Mouse (Mus musculus) ovary, postnatal 10 days (tissue): ENCODE results near the gene Hmgn1.
A peak's percentile ranks its signal among the peaks of the same experiment; 100 is the strongest.
"Not testable (repeated sequence)": the region's sequence is repeated elsewhere in the genome, so short reads cannot be mapped to it uniquely, and the experiment has no call there.

Source experiments
- DNase-seq: peaks from one replicate; pipeline ENCODE4 v3.0.0; 2022; ENCODE audit warnings: low spot score

Gene Hmgn1

DNA sequence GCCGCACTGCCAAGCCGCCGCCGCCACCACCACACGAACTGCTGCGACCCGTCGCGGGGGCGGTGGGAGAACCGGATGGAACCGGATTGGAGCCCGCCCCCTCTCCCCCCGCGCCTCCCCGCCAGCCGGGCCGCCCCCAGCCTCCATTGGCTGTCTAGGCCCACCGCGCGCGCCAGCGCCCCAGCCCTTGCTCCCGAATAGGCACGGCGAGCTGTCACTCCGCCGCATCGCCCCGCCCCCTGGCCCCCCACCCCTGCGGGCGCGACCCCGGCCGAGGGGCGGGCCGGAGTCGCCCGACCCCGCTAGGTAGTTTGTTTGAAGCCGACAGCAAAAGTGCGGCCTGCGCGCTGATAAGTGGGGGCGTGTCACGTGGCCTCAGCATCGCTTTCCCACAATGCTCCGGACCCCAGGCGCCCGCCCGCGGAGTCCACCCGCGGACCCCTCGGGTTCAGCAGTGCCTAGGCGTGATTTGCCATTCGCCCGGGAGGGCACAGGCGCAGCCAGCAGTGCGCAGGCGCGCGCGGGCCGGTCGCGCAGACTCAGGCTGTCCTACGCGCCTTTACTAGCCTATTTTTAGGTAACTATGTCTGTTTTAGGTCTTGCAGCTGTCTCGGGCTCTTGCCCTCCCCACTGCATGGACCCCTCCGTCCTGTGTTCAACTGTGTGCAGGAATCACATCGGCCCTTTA, at the start of gene Hmgn1:
Gene Hmgn1, minus strand, starts transcription at position 73 of the 688 bp plus-strand sequence.
- peak; percentile 92 for DNase-seq

DNA sequence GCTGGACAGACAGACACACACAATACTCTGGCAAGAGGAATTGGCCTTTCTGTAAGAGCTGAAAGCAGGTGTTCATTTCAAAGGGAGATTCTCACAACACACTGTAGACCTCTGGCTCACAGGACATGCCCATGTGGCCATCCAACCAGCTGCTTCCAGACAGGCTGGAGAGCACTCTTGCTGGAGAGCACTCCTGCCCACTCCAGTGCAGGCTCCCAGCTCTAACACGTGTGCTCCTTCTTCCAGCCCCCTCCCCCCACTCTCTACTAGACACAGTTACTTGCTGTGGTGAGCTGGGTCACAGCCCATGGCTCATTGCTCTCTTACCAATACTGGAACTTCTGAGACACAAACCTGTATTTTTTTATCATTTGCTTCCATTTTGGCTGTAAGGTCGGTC, 47.9 kb upstream of the Hmgn1 start:
- DNase-seq: no peak

DNA sequence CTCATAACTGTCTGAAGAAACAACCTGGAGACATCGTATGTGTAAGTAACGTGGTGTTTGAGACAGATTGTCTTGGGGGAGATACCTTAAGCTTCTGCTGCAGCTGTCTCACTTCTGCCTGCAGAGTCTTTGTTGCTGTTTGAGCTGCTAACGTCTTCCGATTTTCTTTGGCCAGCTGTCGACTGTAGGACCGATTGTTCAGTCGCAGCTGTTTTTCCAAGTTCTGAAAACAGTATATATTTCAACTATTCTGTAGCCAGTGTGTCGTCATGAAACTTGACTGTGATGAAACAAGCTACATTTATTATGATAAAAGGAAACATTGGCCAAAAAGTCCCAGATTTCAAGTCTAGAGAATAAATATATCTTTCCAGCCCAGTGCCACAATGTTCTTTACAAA, 46.1 kb upstream of the Hmgn1 start:
- DNase-seq: no peak

DNA sequence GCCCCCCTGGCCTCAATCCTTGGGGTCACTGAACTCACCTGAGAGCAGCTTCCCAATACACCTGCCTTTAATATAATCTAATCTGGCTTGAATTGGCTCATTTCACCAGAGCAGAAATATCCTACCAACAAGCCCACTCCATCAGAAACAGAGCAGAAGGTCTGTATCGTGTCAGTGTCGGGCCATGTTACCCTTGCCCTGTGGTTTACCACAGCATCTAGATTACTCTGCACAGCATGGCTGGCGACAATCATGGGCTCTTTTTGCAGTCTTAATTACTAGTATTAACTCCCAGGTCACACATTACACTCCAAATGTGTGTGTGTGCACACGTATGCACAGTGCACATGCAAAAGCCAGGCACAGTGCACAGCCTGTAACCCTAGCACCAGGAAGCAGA, 41.3 kb upstream of the Hmgn1 start:
- no peak for DNase-seq

DNA sequence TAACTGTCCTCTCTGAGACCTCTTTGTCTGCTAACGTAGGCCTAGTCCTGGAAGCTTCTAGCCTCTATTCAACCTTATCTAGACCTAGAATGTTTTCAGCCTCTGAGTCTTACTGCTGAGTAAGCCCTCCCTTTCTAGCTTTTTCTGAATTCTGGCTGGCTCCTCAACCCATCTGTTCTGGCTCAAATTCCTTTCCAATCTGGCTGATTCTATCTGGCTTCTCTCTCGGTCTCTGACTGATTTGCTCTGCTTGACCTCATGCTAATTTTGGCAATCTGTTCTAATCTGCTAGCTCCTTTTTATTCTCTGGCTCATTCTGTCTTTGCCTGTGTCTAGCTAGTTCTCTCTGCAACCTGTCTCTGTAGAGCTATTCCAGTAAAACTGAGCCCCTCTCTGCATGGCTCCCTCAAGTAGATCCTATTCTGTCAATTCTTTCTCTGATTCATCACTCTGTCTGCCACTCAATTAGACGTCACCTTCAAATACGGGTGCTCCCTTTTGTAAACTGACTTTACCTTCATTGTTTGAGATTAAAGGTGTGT, 38.3 kb upstream of the Hmgn1 start:
- no peak for DNase-seq

DNA sequence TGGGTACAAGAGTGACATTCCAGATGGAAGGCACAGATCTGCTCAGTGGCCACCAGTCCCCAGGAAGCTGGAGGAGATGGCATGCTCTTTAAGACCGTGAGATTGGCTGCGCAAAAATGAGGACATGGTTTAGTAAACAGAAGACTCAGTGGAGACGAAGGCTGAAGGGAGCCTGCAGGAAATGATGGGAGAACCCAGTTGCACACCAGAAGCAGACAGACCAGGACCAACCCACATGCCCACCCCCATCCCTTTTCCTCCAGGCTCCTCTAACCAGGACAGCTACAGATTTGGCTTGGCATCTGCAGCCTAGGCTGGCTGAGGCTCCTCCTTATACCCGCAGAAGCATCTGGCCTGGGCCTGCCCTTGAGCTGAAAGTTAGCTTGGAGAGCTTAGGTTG, 33.8 kb upstream of the Hmgn1 start:
- no peak for DNase-seq

DNA sequence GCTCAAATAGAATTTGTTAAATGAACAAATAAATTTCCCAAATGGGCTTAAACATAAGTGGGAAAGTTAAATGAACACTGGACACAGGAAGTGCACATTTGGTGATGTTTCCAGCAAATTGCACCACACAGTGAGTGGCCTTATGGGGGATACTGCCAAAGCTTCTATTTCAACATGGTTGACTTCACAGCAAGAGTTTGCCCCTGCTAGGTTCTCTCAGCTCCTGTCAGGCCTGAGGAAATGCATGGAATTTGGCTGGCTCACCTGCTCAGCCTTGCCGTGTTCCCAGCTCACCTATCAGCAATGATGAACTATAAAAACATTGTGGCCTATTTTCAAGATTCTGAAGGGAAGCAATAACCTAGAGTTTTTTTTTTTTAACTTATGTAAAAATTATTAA, 33.4 kb upstream of the Hmgn1 start:
- no peak for DNase-seq

DNA sequence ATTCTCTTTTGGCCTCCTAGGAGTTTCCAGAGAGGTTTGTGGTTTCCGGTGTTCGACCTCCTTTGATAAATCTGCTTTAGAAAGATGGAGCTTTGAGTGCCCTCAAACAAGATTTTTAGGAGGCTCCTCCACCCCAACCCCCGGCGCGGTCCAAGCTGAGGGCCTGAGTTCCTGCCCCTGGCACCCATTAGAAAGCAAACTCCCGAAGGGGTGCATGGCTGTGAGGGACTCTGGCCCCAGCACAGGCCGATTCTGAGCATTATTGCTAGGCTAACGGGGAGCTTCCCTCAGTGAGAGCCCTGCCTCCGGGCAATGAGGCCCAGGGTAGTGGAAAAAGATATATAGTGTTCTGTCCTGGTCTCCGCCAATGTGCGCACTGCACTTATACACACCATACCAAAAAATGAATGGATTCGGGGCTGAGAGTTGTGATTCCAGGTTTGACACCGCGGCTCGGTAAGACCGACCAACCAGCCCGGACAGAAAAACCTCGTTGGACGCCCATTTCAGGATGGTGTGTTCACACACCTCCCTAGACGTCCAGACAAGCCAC, 32.3 kb upstream of the Hmgn1 start:
- peak; percentile 8 for DNase-seq

DNA sequence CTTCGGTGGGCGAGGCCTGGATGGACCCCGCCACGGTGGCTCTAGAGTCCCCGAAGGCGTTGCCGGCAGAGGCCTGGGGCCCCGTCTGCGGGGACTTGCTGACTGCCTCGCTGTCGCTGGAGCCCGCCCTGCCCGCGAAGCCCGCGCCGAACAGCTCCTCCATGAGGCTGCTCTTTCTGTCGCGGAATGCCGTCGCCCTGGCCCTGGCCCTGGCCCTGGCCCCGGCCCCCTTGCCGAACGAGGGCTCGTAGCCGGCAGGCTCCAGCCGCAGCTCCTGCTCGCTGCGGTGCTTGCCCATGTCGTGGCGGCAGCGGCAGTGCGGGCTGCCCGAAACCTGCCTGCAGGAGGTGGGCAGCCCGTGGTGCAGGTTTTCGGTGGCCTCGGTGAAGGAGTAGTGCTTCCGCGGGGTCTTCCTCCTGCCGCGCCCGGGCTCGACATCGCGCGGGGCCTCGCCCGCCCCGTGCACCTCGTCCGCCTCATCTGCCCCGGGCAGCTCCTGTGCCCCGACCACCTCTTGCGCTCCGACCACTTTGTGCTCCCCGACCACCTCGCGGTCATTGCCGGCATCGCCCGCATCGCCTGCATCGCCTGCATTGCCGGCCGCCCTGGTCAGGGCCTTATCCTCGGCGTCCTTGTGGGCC, 31.7 kb upstream of the Hmgn1 start:
- DNase-seq: peak; percentile 59

DNA sequence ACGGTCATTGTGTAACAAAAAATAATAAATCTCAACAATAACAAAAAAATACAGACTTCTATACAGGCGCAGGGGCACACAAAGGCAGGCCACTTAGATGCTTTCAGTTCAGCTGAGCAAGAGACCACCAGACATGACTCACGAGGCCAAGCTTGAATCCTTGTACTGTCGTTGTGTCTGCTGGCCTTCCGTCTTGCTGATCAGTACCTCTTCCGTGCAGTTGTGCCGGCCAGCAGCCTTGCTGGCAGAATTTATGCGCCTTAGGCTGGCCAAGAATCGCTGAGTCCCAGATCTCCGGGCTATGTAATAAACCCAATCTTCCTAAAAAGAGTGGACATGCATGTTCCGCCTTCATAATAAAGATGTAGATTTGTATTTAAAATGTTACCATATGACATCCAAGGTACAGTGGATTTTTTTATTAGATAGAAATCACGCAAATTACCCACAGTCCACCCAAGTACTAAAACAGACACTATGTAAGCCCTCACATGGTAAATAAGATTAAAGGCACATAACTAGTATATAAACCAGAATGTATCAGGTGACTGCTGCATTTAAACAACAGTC, 31.1 kb upstream of the Hmgn1 start:
- no peak for DNase-seq

DNA sequence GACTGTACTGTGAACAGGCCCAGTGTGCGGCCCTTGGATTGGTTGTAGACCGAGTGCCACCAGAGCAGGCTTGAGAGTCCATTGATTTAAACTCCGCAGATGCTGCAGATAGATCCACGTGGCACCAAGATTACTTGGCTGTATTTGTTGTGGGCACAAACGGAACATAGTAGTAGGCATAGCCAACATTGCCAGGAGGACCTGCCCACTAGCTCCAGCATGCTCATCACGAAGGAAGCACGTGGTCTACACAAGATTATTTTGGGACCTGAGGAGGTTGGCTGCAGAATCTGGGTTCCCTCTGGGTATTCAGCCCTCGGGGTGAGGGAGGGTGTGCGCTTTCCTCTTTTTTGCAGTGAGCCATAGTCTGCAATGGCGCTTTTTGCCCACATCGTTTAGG, 29.6 kb upstream of the Hmgn1 start:
- DNase-seq: no peak

DNA sequence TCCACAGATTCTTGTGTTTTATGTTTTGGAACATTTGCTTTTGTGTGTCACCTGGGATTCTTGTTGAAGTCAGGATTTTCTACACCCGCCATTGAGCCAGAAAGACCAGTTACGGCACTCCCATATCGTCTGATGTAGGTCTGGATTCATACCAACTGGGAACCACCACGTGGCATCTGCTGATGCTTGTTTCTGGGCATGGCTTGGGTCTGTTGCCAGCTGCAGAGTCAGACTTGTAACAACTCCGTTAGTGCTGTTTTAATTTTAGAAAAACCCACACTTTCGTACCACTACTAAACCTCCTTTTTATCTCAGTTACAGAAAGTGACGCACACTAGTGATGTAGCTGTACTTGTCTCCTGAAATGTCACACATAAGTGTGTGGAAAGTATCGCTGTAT, 28.5 kb upstream of the Hmgn1 start:
- DNase-seq: no peak

DNA sequence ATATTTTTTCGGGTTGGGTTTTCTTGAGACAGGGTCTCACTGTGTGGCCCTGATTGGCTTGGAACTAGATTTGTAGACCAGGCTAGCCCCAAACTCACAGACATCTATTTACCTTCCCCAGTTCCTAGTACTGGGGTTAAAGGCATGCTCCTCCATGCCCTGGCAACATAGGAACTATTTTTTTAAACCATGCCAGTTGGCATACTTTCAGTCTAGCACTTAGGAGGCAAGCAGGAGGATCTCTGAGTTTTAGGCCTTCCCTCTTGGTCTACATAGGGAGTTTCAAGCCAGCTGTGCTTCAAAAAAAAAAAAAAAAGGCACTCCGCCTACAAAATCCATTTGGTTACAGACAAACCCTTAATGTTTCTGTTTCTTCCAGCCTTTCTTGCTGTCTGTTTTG, 26.9 kb upstream of the Hmgn1 start:
- DNase-seq: no peak

DNA sequence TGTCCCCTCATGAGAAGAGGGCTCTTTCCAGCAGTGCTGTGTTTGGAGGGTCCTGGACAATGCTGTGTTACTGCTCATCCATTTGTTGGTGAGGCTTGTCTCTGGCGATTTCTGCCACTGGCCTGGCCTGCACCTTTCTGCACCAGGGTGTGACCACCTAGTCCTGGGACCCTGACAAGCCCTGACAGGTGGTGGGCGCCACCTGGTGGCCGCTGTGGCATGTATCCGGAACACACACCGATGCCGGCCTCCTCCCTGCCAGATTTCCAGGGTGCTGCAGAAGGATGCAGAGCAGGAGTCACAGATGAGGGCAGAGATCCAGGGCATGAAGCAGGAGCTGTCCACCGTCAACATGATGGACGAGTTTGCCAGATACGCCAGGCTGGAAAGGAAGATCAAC, 24.0 kb upstream of the Hmgn1 start:
- peak; percentile 40 for DNase-seq

DNA sequence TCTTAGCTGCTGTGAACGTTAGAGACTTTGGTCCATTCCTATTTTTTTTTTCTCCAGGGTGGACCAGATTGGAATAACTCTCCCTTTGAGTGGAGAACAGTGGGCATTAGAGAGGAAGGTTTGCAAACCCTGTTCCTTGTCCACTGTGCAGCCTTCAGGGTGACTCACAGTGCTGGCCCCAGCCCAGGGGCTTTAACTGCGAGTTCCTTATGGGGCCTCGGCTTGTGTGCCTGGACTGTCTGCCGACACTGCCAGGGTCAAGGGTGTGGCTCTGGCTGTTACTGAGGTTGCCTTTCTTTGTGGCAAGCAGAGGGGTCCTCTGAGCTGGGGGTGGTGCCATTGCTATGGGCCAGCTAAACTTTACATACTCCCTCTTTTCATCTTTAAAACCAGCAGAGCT, 23.5 kb upstream of the Hmgn1 start:
- DNase-seq: no peak

DNA sequence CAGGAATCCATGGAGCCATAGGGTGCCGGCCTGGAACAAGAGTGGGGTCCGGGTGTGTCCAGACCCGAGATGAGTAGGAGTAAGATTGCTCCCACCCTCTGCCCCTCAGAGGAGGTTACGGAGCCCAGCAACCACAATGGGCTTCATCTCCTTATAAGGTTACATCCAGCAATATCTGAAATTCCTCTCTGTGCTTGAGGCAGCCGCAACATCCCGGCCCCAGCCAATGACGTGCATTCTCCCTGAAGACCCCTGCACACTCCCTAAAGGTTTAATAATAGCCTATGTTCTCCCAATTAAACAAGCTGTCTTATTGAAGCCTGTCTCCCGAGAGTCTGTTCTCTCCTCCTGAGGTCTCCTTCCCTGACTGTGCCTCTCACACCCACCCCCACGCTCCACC, 21.8 kb upstream of the Hmgn1 start:
- no peak for DNase-seq

DNA sequence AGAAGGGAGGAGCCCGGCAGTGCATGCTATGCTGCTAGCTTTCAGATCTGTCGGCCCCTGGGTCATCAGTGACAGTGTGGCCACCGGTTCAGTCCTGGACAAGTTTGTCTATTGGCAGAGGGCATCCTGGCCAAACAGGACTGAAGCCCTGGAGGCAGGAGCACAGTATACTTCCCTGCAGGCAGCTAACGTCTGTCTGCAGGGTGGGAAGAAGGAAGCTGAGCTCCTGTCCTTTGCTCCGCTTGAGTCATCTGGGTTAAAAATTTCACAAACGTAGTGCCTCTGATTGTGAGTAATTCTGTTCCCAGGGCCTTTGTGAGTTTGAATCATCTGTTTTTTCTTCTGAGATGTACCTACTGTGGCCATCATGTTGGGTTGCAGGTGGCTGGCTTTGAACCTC, 21.3 kb upstream of the Hmgn1 start:
- no peak for DNase-seq

DNA sequence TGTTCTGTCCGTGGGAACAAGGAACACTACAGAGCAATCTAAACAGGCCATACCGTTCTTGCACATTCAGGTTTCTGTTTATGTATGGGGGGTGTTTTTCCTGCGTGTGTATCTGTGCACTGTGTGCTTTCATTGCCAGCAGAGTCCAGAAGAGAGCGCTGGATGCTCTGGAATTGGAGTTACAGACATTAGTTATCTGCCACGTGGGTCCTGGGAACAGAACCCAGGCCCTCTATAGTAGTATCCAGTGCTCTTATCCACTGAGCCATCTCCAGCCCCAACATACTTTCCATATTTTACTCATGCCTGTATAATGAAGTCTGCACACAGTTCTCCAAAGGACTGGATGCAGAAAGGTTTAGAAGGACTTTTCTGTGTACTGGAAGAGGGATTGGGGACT, 18.3 kb upstream of the Hmgn1 start:
- DNase-seq: no peak

DNA sequence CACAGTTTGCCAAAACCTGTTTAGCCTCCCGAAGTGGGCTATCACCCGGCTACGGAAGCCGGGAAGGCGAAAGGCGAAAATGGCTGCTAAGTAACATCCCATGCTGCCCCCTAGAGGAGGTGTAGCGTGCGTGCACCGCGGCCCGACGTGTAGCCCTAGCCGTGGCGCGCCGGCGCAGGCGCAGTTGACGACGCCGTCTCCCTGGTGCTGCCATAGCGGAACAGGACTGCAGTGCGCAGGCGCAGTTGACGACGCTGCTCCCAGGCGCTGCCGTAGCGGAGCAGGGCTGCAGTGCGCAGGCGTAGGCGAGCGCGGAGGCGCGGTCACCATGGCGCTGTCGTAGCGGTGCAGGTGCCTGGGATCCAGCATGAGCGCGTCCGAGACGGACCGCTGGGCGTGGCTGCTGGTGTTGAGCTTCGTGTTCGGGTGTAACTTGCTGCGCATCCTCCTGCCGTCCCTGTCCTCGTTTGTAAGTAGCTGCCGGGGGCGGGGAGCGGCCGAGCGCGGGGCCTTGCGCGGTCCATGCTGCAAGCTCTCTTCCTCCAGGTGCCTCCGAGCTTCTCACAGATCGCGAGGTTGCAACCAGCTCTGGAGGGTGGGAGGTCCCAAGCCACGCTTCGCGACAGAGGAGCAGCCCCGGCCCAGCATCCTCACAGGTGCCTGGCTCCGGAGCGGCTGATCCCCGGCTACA, 17.7 kb upstream of the Hmgn1 start, which contains the start of gene Wrb:
Gene Wrb, plus strand, starts transcription at position 298 of the 691 bp plus-strand sequence.
- DNase-seq: peak; percentile 99

DNA sequence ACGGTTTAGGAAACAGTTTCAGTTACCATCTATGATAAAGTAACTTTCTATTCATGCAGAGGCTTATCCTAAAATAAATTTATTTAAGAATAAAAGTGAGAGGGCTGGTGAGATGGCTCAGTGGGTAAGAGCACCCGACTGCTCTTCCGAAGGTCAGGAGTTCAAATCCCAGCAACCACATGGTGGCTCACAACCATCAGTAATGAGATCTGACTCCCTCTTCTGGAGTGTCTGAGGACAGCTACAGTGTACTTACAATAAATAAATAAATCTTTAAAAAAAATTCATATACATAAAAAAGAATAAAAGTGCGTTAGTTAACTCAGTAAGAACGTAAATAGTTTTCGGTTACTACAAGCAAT, 17.2 kb upstream of the Hmgn1 start:
- not testable (repeated sequence) for DNase-seq

DNA sequence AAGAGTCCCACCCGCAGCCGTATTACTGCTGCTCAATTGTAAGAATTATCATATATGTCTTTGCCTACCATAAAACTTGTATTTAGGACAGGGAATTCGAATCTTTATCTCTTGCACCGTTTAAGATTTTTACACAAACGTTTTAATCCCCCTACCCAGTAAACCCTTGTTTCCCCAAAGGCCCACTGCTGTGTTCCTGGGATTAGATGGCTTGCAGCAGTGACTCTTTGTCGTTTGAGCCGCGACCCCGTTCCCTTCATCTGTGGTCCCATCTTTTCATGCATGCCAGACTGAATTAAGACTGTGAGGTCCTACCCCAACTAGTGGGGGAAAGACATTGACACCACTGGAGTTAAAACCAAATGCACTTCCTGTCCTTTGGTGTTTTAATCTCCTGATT, 937 bp upstream of the Hmgn1 start:
- DNase-seq: no peak

DNA sequence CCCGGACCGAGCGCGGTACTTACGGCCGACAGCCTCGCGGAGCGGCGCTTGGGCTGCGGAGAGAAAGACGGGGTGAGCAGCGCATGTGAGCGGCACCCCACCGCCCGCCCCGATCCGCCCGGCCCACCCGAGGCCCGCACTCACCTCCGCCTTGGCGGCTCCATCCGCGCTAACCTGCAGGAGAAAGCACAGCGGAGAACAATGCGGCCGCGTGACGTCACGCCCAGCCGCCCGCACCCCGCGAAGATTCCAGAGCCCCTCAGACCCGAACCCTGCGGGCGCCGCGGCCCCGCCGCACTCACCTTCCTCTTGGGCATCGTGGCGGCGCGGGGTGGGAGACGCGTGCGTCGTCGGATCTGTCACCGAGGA, 257 bp downstream of the Hmgn1 start:
- no peak for DNase-seq
